Mouse (Mus musculus) left cerebral cortex, postnatal 36 days (tissue): Measurements from ENCODE around the gene Npm3. TPM values are rescaled to one million over a fixed set of nuclear protein-coding genes. Genes with fewer than 3 reads are reported as not detected.

Source experiments
- DNase-seq, 2 experiments: peaks; one replicate each; pipeline ENCODE4 v3.0.0; 2021 to 2022; ENCODE audit warnings: low spot score in 2 of 2, mixed read lengths in 1 of 2
- intact Hi-C: fragments of 180-260 bp; cut with DNase I; formaldehyde crosslinking; loops from one replicate; pipeline ENCODE4 v1.15.1; 2025
- total RNA-seq, 2 experiments: library from RNA; stranded (reverse); gene quantifications; 2 replicates each; pipeline ENCODE4 v1.2.3; 2021

Gene Npm3
- total RNA-seq, 2 experiments from 2014 or later = 5.4 to 5.8 TPM

DNA sequence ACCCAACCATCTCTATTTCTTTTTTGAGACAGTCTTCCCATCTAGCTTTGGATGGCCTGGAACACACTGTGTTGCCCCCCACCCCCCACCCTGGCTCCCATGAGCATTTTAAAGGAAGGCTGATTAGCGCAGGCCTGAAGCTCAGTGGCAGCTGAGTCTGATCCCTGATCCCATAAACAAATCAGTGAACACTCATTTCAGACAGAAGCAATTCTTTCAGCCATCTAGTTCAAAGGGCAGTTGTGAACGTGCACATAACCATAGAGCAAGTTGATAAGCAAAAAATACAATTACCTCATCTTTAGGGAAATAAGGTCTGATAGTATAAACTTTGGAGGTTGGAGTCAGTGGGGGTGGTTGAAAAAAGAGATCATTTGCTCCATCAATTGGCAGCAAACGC, 11.4 kb upstream of the Npm3 start:
- DNase-seq = no peak
- intact Hi-C loops = no loop called here

DNA sequence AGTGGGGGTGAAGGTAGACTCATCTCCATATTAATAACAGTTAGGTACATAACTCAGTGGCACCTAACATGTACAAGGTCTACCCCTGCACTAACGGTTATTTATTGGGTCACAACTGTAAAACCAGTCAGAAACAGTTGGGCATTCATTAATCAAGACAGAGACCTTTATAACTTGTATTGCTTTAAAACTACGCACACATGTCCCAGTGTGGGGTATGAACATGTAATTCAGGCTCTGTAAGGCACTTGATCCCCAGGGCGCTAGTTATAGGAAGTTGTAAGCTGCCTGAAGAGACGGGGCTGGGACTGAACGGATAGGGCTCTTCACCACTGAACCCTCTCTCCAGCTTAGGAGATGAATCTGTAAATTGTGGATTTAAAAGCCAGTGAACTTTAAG, 9.3 kb upstream of the Npm3 start:
- intact Hi-C loops = no loop called here
- no peak for DNase-seq

DNA sequence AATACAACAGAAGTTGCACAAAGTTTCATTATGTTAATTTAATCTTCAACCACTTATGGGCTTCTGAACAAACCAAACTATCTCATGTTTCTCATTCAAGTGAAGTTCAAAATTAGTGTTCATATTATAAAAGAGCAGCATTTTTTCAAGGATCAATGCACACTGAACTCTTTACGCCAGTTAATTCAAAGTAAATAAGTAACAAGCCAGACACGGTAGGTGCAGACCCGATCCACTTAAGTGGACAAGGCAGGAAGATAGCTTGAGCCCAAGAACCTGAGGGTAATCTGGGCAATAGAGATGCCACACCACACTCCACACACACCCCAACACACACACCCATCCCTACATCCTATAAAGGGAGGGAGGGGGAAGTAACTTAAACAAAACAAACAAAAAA, 4.2 kb upstream of the Npm3 start:
- no peak for DNase-seq
- intact Hi-C loops = no loop called here

DNA sequence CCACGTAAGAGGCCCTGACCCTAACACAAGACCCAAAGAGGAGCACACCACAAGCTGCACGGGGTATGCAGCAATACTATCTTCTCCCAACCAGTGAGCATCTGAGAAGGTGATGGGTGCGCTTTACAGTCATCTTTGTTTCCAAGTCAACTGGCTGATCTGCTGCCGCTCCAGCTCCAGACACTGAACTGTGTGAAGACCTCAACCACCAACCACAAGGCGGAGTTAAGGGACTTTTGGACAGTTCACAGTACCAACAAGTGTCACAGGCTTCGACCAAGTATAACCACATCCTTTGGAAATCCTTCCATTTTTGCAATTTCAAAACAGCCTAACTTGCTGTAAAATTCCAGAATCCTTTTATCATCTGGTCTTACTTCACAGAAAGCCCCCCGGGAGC, 2.5 kb upstream of the Npm3 start:
- intact Hi-C loops = no loop called here
- no peak for DNase-seq

DNA sequence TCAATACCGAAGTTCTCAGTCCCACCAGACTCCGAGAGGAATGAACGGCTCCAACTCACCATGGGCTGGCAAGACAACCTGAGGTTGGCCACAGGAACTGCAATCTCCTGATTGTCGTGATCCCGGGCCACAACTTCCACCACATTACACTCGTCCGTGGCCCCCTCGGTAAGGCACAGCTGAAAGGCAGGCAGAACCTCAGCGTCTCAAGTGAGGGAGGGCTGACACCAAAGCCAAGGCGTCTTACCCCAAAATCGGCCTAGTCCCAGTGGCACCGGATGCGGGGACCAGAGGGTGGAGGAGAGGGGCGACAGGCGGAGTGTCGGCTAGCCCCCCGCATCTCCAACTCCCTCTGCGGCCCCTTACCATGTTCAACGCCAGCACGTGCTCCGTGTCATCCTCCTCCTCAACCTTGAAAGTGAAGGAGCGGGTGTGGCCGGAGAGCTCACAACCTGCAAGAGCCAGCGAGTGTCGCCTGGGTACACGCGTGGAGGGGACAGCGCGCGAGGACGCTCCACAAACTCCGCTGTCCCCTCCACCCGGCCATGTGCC, 624 bp downstream of the Npm3 start:
- peak in 1 of 2 experiments; percentile 17 for DNase-seq
- intact Hi-C loops = loop anchor here (2.0 to 5.0 kb wide), 2 partner anchors 174 to 526 kb away; no protein-coding TSS in a partner anchor

DNA sequence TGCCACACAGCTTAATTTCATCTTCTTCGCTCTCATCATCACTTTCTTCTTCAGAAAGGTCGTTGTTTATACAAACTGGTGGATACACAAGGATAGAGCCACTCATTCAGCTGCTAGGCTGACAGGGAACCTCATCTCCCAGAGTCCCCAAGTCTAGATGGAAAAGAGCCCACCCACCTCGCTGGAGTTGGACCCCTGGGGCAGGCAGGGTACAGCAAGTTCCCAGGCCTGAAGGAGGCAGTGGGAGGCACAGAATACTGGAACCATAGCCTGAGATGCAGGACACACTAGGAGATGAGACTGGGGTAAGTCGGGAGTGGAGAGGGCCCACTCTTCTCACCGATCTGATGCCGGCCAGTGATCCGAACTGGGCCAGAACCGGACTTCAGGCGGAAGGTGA, 1.2 kb downstream of the Npm3 start:
- intact Hi-C loops = loop anchor here (2.0 to 5.0 kb wide), 2 partner anchors 173 to 526 kb away; no protein-coding TSS in a partner anchor

DNA sequence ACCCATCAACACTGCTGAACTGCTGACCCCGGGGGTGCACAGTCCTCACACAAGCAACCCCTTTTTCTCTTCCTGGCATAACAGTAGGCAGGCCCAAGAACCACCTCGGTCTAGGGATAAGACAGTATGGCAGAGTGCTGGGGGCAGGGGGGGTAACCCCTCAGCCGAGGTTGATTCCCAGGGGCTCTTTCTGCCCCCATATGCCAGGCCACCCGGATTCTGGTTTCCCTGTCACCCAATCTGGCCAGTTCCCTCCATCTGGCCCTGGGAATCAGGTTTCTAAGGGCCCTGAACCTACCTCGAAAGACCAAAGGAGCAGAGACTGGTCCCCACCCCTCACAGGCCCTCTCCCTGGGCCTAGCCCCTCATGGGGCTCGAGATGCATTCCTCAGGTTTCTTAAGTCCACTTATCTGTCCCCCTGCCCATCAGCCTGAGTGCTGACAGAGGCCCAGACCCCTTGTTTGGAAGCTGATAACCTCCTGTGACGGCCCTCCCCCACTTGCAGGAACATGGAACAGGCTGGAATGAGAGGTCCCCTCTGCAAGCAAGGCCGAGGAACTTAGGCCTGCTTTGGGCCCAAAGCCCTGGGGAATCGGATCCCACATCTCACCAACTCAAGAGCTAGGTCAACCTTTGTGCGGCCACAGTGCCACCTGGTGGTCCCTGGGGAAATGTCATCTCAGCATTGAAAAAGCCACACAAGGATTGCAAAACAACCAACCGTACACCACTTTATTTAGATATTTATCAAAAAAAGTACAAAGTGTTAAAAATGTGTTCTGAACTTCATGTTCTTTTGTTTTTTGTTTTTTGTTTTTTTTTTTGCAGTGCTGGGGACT, 2.1 kb downstream of the Npm3 start:
- intact Hi-C loops = loop anchor here (5.0 kb wide), 1 partner anchor 525 kb away; no protein-coding TSS in a partner anchor
- peak; percentile 75 to 78 for DNase-seq

More for the DNA sequence above, 1.2 kb downstream of the Npm3 start:
- DNase-seq = no peak

DNA sequence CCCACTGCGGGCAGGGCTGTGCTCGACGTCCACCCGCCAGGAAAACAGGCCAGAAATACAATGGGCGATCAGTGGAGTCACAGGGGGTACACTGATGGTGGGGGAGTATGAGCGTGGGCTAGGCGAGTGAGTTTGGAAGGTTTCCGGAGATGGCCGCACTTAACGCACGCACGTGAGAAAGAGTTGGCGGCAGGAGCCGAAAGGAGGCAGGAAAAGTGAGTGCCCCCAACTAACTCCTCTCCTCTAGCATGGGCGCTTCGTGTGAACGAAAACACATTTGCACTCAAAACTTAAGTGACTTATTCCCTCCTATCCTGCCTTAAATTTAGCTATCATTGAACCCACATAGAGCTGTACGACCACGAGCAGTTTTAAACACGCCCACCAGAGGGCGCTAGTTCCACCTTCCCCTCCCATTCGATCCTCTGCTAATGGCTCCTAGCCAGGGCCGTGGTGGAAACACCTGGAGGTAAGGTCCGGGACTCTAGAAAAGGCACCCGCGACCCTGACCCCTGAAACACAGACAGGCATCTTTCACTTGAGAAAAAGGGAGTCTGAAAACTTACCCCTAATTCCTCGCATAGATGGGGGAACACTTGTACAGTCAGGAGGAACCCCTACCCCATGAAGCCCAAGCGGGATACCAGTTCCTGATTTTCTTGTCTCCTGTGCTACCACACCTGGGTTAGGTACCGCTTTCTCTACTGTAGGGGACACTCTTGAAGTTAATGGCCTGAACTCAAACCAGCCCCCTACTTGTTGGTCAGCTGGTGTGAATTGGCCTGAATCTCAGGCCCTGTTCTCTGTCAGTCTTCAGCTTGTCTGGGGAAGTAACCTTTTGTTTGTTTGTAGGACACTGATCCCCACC, 3.0 kb downstream of the Npm3 start:
- peak; percentile 65 to 76 for DNase-seq
- intact Hi-C loops = loop anchor here (5.0 kb wide), 1 partner anchor 524 kb away; no protein-coding TSS in a partner anchor

DNA sequence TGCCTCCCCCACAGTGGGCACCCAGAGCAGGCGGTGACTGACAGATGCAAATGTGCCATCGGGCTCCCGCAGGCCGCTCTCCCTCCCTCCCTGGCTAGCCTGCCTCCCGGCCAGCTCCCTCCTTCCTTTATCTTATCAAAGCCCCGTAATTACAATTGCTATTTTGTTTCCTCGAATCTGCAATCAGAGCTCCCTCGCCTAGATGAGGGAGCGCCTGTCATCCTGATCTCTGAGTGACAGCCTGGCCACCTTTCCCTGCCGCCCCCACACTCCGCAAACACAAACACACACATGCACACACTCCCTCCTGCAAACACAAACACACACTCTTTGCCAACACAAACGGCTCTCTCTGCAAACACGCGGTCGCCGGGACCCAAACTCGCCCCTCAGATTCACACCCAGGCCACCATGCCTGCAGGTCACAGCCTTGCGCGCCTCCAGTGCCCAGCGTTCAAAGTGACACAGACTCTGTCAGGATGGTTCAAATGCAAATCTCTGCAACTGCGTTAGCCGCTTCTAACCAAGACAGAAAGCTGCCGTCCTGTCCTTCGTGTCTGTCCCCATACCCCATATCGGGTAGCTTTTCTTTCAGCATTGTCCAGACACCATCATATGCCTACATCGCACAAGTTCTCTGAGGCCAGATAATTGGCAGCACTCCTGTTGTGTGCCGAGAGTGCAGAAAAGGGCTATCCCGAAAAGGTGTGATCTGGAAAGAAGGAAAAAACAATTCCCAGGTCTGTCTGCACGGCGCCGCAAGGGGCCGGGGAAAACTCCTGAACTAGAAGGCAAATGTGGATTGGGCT, 3.8 kb downstream of the Npm3 start:
- intact Hi-C loops = loop anchor here (5.0 kb wide), 1 partner anchor 523 kb away; no protein-coding TSS in a partner anchor
- no peak for DNase-seq

DNA sequence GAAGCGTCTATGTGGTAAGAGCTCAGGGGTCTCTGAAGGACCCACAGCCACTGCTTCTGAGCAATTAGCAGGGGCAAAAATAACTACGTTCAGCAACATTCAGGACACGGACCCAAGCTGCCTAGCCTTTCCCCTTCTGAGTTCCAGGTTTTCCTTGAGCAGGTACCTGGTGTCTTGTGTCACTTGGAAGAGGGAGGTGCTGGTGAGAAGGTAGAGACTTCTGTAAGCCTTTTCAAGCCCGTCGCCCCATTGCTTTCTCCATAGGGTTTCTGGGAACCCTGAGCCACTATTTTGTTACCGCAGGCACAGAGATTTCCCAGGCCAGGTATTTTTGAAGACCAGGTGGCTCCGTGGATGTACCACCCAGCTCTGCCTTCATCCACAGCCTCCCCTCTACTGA, 5.8 kb downstream of the Npm3 start:
- intact Hi-C loops = no loop called here
- no peak for DNase-seq

DNA sequence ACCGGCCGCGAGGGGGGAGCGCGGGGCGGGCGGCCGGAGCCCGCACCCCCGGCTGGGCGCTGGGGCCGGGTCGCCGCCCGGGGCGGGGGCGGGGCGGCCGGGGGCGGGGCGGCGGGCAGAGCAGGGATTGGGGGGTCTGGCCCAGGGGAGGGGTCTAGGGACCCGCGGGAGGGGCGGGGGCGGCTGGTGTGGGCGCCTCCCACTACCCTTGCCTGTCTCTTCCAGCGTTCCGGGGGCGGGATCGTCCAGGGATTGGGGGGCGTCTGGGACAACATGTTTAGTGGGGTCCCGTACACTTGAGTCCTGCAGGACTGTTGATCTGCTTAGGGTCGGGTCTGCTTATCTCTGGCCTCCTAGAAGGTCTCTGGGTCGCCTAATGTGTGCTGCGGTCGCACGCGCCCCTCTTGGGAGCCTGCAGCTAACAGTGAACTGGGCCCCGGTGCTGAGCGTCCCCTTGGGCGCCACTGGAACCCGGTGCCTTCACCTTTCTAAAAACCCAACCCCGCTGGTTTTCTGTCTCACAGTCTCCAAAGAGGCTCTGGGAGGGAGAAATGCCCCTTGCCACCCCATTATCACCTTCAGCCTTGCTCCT, 6.3 kb downstream of the Npm3 start:
- no peak for DNase-seq
- intact Hi-C loops = no loop called here

DNA sequence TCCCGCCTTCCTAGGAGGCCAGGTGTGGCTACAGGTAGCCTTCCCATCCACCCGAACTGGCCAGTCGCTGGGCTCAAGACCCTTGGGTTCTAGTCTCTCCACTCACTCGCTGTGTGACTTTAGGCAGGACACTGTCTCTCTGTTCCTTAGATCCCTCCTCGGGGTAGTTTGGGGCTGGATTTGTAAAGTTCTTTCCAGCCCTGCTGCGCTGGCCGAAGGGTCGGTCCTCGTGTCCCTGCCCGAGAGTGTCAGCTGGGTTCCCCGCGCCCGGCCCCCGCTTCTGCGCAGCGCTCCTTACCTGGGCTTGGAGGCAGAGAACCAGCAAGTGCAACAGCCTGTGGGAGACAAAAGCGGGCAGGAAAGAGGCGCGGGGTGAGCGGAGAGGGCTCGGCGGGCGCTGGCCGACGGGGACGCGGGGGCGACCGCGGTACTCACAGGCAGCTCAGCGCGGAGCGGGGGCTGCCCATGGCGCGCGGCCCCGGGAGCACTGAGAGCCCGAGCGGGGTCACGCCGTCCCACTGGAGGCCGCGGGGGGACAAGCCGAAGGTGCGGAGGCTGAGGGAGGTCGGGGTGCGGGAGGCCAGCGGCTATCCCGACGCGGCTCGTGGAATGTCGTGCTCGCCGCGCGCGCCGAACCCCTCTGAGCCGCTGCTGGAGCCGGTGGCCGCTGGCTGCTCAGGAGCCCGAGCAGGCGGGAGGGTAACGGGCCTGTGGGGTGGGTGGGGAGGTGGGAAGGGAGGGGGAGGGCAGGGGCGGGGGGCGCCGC, 7.0 kb downstream of the Npm3 start, which contains the start of gene Fgf8:
Fgf8 (minus strand) TSS at position 698 of the 766 bp plus-strand sequence.
- peak in 1 of 2 experiments; percentile 12 for DNase-seq
- intact Hi-C loops = no loop called here

DNA sequence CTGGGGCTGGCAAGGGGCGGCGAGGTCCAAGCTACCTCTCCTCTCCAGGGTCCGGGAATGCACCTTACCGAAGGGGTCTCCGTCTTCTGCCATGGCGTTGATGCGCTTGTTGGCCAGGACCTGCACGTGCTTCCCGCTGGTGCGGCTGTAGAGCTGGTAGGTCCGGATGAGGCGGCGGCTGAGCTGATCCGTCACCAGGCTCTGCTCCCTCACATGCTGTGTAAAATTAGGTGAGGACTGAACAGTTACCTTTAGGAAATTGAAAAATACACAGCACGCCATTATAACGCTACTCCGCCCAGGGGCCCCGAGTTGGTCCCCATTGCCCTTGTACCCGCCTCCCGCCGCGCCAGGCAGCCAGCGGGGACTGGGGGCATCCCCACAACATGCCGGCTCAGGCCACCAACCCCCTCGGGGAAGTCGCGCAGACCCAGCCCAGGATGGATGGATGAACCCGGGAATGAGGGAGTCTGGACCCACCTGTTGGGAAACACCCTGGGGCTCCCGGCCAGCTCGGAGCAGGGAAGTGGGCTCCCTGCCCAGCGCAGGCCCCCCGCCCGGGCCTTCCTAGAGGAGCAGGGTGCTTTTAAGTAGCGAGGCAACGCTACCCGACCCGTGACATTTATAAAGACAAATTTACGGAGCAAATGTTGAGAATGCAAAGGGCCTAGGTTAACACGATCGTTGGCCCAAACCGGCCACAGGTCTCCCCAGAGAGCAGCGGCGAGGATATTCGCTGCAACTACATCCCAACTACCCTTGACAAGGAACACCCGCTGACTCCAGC, 7.8 kb downstream of the Npm3 start:
- intact Hi-C loops = no loop called here
- DNase-seq = no peak

DNA sequence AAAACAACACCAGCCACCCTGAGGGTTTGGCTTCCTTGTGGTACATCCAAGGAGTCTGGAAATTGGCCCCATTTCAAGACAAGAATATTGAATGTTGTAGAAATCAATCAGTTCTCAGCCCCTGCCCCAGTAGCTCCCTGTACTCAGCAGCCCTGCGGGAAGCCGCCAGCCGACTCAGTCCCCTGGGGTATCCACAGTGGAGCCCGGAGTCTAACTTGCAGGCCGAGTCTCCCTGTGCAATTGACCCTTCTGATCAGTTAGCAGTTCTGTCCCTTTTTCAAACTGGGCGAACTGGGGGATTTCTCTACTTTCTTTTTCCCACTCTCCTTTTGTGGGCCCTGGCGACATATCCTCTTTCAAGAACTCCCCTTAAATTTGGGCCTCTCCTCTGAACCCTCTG, 8.6 kb downstream of the Npm3 start:
- DNase-seq = no peak
- intact Hi-C loops = no loop called here

DNA sequence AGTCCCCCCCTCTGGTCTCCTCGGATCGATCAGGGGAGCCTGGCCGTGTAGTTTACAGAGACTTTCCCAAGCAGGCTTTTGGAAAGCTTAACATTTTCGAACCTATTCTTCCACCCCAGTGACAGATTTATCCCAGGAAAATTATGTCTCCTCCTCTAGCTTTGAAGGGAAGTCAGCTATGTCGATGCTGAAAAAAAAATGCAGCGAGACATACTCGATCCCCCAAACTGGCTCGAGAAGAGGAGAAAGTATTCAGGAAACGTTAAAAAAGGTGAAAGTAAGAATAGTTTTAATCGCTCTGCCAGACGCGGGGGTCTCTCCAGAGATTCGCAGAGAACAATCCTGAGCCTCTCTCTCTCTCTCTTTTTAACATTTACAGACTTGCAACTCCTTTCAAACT, 9.2 kb downstream of the Npm3 start:
- intact Hi-C loops = no loop called here

DNA sequence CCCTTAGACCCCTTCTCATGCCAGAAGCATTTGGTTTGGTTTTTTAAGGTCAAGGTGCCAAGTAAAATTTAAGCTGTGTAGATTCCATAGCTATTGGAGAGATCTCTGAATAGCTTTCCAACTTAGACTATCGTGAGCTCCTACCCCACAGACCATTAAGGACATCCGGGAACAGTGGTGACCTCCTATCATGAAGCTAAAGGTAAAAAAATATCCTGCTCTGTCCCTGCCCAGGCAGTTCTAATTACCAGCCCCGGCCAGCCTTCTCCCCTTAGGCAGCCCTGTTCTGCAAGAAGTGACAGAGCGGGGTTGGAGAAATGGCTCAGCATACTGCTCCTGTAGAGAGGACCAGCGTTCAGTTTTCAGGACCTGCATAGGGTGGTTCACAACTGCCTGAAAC, 10.9 kb downstream of the Npm3 start:
- intact Hi-C loops = no loop called here
- no peak for DNase-seq

More for the DNA sequence above, 9.2 kb downstream of the Npm3 start:
- DNase-seq = no peak

DNA sequence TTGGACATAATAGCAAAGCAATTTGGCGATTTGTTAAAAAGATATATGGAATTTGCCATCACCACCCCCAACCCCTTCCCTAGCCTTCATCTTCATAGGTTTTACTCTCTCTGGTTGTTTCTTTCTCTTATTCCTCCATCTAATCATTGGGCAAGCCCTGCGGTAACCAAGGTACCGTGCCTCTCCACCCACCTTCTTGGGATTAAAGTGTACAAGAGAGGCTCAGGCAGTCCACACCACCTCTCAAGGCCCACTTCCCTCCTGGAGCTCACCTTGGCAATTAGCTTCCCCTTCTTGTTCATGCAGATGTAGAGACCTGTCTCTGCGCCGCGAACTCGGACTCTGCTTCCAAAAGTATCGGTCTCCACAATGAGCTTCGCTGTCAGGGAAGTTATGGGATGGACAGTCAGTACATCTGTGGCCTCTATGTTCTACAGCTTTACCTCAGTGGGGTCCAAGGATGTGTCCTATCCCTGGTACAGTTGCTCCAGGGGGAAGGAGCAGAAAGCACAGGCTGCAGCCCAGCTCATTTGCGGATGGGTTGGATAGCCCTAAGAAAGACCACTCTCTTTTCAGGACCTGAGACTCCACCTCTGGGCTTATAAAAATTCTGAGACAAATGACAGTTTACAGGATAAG, 11.4 kb downstream of the Npm3 start:
- intact Hi-C loops = no loop called here
- DNase-seq = no peak
